Mouse (Mus musculus): ENCODE measurements around the gene Gpr62.

The Gpr62 gene

GRCm38 (mm10) chr9:106454071-106454761, 11.5 kb downstream of the Gpr62 start:
- no peak for DNase-seq

GRCm38 (mm10) chr9:106453271-106454070, 12.3 kb downstream of the Gpr62 start, which contains the start of gene Pcbp4:
Gene Pcbp4, plus strand, starts transcription at chr9:106453291.
- DNase-seq = peak; percentile 38 to 46

DNA sequence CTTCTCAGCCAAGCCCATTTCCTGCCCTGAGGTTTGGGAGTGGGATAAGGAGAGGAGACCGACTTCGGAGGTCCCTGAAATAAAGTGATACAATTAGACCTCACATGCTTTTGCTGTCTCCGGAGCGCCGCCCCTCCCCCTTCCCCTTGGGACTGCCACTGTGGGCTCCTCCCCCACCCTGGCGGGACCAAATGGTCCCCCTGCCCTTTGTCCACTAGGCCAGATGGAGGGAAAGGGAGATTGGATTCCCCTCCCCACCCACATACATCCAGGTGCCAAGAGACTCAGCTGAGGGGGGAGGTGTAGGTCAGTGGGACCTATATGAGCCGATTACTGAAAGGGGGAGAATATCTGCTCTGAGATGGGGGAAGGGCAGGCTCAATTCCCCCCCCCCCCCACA, 12.9 kb downstream of the Gpr62 start:
- peak in 1 of 2 experiments; percentile 39 for DNase-seq

GRCm38 (mm10) chr9:106452351-106452750, 13.4 kb downstream of the Gpr62 start:
- no peak for DNase-seq

GRCm38 (mm10) chr9:106451899-106452298, 13.8 kb downstream of the Gpr62 start:
- DNase-seq = no peak

DNA sequence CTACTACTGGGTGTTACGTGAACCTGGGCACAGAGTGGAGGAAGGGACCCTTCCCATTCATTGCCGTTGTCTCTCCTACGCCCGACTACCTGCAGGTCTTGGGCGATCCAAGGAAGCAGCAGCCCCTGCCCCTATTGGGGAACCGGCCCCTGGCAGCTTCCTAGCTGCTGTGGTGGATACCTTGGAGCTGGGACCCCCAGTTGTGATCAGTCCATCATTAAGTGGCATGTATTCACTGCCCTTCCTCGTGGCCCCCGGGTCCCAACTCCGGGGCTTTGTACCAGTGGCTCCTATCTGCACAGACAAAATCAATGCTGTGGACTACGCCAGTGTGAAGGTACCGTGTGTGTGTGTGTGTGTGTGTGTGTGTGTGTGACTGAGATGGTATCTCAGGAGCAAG, 14.4 kb downstream of the Gpr62 start:
- no peak for DNase-seq

DNA sequence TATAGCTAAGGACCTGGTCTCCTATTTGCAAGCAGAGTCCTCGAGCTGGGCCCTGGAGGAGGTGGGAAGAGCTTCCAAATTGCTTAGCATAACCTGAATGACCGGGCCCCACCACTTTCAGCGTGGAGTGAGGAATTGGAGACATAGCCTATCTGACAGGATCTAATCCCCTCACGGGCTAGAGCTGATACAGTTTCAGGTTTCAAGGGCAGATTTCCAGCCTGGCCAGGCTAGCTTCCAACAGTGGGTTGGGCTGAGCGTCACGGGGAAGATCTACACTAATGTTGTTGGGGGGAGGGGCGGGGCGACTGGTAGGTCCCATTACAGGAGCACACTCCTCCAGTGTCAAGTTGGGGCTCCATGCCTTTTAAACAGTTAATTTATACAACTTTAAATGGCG, 15.1 kb downstream of the Gpr62 start:
- DNase-seq = no peak

DNA sequence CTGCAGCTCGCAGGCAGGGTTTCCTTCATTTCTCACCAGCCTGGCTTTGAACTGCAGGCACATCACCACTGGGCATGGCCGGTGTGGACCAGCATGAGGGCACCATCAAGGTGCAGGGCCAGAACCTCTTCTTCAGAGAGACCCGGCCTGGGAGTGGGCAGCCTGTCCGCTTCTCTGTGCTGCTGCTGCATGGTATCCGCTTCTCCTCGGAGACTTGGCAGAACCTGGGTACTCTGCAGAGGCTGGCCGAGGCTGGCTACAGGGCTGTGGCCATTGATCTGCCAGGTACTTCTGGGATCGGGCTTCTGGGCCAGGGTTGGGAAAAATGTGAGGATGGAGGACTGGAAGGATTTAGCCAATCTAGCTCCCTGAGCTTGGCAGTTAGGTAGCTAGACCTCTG, 15.8 kb downstream of the Gpr62 start:
- DNase-seq = no peak

GRCm38 (mm10) chr9:106448498-106449031, 17.2 kb downstream of the Gpr62 start:
- DNase-seq = peak; percentile 56 to 66

DNA sequence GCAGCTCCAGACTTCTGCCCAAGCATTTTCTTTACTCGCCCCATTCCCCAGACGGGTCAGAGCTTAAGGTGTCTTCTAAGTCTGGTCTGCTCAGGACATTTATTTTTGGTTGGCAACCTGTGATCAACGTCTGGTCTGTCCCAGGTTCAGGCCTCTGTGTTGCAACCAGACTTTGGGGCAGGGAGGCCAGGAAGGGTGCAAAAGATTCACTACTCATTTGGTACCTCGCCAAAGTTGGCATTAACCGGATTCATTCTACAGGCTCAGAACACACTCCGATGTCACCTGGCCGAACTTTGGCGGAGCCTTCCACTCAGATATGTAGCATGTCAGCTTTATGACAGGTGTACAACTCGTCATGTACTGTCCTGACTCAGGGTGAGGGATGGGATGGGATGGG, 17.8 kb downstream of the Gpr62 start:
- DNase-seq = no peak

GRCm38 (mm10) chr9:106447348-106447747, 18.4 kb downstream of the Gpr62 start, which contains the start of the genes Abhd14b and Abhd14a:
Gene Abhd14b, plus strand, starts transcription at chr9:106447459.
Gene Abhd14a, minus strand, starts transcription at chr9:106447678.
- peak; percentile 77 to 79 for DNase-seq

- no peak for DNase-seq
Measured at GRCm38 (mm10) chr9:106444836-106445235, 20.9 kb downstream of the Gpr62 start.

DNA sequence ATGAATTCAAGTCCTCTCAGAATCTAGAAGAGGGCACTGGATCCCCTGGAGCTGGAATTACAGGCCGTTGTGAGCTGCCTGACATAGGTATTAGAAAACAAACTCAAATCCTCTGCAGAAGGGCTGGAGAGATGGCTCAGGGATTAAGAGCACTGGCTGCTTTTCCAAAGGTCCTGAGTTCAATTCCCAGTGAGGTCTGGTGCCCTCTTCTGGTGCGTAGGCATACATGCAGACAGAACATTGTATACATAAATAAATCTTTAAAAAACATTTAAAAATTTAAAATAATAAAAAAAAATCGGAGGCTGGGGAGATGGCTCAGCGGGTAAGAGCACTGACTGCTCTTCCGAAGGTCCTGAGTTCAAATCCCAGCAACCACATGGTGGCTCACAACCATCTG, 23.1 kb downstream of the Gpr62 start:
- DNase-seq = no peak

DNA sequence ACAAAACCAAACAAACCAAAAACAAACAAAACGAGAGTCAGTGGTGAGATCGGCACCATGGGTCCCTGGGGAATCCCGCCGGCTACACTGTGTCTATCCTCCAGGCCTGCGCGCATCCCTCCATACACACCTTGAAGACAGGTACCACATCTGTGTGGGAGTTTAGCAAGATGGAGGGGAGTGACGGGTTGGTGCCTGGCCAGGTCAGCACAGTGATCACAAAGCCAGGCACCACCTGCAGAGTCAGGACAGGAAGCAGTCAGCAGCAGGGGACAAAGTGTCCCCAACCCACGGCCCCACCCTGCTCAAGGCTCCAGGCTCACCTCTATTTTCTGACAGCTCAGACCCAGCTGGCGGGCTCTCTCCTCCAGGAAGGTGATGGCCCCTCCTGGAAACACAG, 29.2 kb downstream of the Gpr62 start:
- no peak for DNase-seq

GRCm38 (mm10) chr9:106433389-106433788, 32.3 kb downstream of the Gpr62 start:
- DNase-seq = no peak

DNA sequence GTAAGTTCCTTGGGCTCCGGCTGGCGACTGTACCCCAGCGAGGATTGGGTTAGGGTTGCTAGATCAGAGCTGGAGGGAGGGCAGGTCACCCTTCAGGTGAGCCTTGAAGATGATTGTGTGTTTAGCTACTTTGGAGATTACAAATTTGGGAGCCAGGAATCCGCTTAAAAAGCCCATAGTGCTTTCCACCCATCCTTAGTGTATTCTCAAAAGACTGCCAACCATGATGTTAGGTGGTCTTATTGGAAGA, 35.8 kb downstream of the Gpr62 start:
- no peak for DNase-seq

DNA sequence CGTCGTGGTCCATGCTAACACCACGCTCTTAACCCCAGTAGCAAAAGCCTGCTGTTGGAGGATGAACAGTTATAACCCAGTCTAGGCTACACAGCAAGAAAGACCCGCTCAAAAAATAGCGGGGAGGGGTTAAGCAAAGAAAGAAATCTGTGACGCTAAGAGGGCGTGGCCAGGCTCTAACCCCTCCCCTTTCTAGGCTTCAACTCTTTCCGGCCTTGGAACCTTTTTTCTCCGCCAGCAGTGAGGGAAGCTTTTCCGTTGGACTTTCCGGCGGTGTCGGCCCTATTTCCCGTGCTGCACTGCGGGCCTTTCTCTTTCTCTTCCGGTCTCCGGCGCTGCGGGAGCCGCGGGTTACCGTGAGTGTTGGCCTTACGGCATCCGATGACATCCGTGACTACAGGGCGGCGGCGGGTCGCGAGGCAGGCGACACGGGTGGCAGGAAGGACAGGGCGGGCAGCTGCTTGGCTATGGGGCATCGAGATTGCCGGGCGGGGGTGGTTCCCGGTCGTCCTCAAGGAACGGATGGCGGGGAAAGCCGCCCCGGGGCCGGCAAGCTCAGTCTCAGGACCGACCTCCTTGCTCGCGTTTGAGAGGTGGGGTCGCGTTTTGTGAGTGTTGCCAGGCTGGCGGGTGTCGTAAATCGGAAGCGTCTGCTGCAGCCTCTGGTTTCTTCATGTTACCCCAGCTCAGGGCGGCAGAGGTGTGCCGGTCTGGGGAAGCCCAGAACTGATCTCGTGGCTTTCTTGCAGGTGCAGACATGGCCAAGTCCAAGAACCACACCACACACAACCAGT, 36.3 kb downstream of the Gpr62 start, which contains the start of gene Rpl29:
Gene Rpl29, plus strand, starts transcription at position 234 of the 794 bp plus-strand sequence.
- DNase-seq = peak; percentile 93 to 94

DNA sequence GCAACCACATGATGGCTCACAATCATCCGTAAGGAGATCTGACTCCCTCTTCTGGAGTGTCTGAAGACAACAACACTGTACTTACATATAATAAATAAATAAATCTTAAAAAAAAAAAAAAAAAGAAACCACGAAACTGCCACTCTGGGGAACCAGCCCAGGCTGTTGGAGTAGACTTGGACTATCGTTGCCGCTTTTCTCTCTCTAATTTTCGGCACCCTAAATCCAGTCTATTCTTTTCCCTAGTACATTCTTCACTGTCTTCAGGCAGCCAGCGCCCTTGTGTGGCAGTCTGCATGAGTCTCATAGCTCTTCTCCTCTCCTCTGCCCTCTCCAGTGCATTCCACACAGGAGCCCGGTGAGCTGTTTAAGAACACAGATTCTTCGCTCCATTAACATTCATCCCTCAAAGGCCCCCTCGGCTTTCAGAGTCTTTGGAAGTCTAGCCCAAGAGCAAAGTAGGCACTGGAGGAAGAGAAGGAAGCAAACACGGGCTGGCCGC, 37.0 kb downstream of the Gpr62 start:
- no peak for DNase-seq

- DNase-seq = peak; percentile 70 to 76
Measured at GRCm38 (mm10) chr9:106421865-106422160, 43.9 kb downstream of the Gpr62 start.

- no peak for DNase-seq
Measured at GRCm38 (mm10) chr9:106421033-106421864, 44.5 kb downstream of the Gpr62 start.

- DNase-seq = no peak
Measured at GRCm38 (mm10) chr9:106420608-106421007, 45.1 kb downstream of the Gpr62 start.

Data from thymus, postnatal 36 days (tissue).